10 mouse cellular contexts compared by ENCODE assay signal in genomic region chr17:63119701-63120100, GRCm38 (mm10).
DNase-seq lines count a peak whose midpoint lies in the region.
"Had no signal": no experiment of that assay in that cellular context is flagged by ENCODE, and none has a peak within 500 bp of the region (broad histone marks: within the 10 kb centered on the region; RNA-seq: fewer than 3 reads in every experiment).

No protein-coding gene starts in this region.

- DNase-seq in kidney, adult 18-20 months, result peak; percentile 22
- DNase-seq in kidney, adult 9 months, result no peak
- DNase-seq in cerebellum, adult 11-12 months, result peak; percentile 59
- DNase-seq in cerebellum, postnatal 25 days, result peak; percentile 49 to 63
- DNase-seq in lung, postnatal 10 days, result peak; percentile 45
- DNase-seq in urinary bladder, adult 18-20 months (ENCODE audit: low spot score in 2 of 2), result no peak
- DNase-seq in thymus, postnatal 25 days, result no peak
- no peak for DNase-seq in thymus, postnatal 10 days (ENCODE audit: low spot score in 2 of 2)
- DNase-seq: adrenal gland, adult 8-10 months; midbrain, embryonic 14.5 days had no signal

Comparison
In these comparisons a context has a peak if more than half of its experiments do, and no peak if none do; other contexts are left out.
1. DNase-seq: peak in kidney, adult 18-20 months (single experiment), cerebellum, adult 11-12 months (single experiment), cerebellum, postnatal 25 days (2 of 2) and lung, postnatal 10 days (single experiment); none in kidney, adult 9 months (single experiment), urinary bladder, adult 18-20 months (0 of 2), thymus, postnatal 25 days (single experiment) and thymus, postnatal 10 days (0 of 2).